In genomic region chr16:52190714-52191113, GRCm38 (mm10) we compare ENCODE assay signal across 20 mouse cellular contexts.
"Had no signal": no experiment of that assay in that cellular context is flagged by ENCODE, and none has a peak within 500 bp of the region (broad histone marks: within the 10 kb centered on the region; RNA-seq: fewer than 3 reads in every experiment).

No protein-coding gene starts in this region.

- H3K4me2 ChIP-seq: limb, embryonic 13.5 days; liver, embryonic 13.5 days; lung, embryonic 14.5 days; midbrain, embryonic 12.5 days; midbrain, embryonic 15.5 days; neural tube, embryonic 12.5 days; neural tube, embryonic 15.5 days had no signal

- ATAC-seq: hindbrain, embryonic 16.5 days; intestine, embryonic 16.5 days; lung, postnatal 0 days; midbrain, embryonic 15.5 days had no signal

- H3K4me3 ChIP-seq: layer of hippocampus, adult 2 months; limb, embryonic 10.5 days; limb, embryonic 13.5 days; liver, embryonic 13.5 days; midbrain, embryonic 12.5 days; midbrain, embryonic 15.5 days; neural tube, embryonic 12.5 days; neural tube, embryonic 15.5 days had no signal

- H3K4me1 ChIP-seq: limb, embryonic 10.5 days; limb, embryonic 13.5 days; liver, embryonic 13.5 days; midbrain, embryonic 12.5 days; neural tube, embryonic 12.5 days; neural tube, embryonic 15.5 days had no signal

- H3K27me3 ChIP-seq: limb, embryonic 13.5 days; liver, embryonic 13.5 days; midbrain, embryonic 12.5 days; midbrain, embryonic 15.5 days; neural tube, embryonic 12.5 days; neural tube, embryonic 15.5 days had no signal

- H3K9me3 ChIP-seq: limb, embryonic 10.5 days; limb, embryonic 13.5 days; liver, embryonic 13.5 days; midbrain, embryonic 12.5 days; midbrain, embryonic 15.5 days; neural tube, embryonic 12.5 days; neural tube, embryonic 15.5 days had no signal

- DNase-seq: layer of hippocampus, adult 9-11 months; liver; liver, embryonic 13.5 days; lung, embryonic 14.5 days; right cerebral cortex, adult 18-20 months; right cerebral cortex, postnatal 14 days; right cerebral cortex, postnatal 4 days; thymus, adult 18-20 months; thymus, postnatal 36 days had no signal

- H3K9ac ChIP-seq: limb, embryonic 13.5 days; liver, embryonic 13.5 days; lung, embryonic 14.5 days; midbrain, embryonic 12.5 days; midbrain, embryonic 15.5 days; neural tube, embryonic 12.5 days; neural tube, embryonic 15.5 days had no signal

- H3K27ac ChIP-seq: limb, embryonic 10.5 days; limb, embryonic 13.5 days; liver, embryonic 13.5 days; macrophage; midbrain, embryonic 12.5 days; midbrain, embryonic 15.5 days; neural tube, embryonic 12.5 days had no signal
